Mouse (Mus musculus) erythroid progenitor cell, adult 5-6 weeks (primary cell): ENCODE results near the gene Sh3gl3. TPM values are rescaled to one million over a fixed set of nuclear protein-coding genes. Genes with fewer than 3 reads are reported as not detected.

Experiments
- ATAC-seq: replicated peaks from 2 replicates; pipeline ENCODE4 v1.8.0; 2016; ENCODE audit warnings: moderate number of reproducible peaks, mild to moderate bottlenecking, moderate TSS enrichment, inconsistent platforms; ENCODE audit not compliant: poor library complexity, low FRiP score, severe bottlenecking
- total RNA-seq, 2 experiments: library from RNA; stranded (forward) in 1 of 2; stranded (reverse) in 1 of 2; fragments of 150-400 nt in 1 of 2; fragments of 186-747, 209-891 nt in 1 of 2; gene quantifications; 2 replicates each; pipeline versions ENCODE4 v1.2.3 to v1.2.4; 2015 to 2017; ENCODE audit warnings: low replicate concordance in 2 of 2

Gene Sh3gl3
- total RNA-seq, 2 experiments from 2014 or later: not detected

DNA sequence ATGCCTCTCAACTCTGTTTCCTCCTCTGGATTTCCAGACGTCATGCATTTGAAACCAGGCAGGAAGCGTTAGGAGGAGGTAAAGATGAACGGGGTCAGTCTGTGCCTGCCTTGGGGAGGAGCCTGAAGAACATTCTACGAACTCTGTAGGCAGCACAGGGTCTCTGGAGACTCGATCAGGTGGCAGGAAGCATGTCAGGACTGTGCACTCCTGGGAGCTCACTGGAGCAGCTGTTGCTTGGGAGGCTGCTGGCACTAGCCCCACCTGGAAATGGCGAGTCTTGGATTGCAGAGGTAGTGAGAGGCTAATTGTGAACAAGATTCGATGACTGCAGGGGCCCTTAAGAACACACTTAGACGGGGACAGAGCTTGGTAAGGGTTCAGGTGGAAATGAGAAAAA lies 167.8 kb downstream of the Sh3gl3 start:
- ATAC-seq: no peak

DNA sequence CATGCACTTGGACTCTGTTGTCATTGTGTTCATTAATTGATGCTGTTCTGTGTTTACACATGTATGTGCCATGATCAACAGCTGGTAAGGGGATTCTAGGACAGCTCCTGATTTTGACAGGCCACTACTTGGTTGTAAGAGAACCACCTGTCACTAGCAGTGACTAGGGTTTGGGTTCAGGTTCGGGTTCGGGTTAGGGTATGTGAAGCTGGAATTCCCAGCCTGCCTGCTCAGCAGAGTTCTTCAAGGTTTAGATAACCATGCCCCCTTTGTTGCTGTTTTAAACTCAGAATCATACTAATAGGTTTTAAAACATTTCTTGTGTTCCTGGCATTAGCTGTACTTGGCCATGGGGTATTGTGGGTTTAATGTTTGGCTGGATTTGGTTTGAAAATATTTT lies 173.1 kb downstream of the Sh3gl3 start:
- ATAC-seq: no peak

DNA sequence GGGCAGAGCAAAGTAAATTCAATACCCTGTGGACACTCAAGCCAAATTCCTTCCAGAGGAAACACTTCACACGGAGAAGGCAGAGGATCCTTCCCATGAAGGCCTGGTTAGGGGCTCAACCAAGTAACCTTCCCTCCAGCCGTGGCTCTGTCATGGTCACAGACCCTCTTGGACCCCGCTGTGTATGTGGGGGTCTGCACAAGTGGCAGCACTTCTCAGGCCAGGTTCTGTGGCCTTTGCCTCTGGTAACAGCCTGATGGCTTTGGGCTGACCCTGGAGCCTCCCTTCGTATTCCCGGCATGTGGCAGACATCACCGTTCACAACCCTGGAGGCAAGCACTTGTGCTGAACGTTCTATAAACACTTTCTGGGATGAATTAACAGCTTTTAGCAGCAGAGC lies 176.2 kb downstream of the Sh3gl3 start:
- no peak for ATAC-seq

DNA sequence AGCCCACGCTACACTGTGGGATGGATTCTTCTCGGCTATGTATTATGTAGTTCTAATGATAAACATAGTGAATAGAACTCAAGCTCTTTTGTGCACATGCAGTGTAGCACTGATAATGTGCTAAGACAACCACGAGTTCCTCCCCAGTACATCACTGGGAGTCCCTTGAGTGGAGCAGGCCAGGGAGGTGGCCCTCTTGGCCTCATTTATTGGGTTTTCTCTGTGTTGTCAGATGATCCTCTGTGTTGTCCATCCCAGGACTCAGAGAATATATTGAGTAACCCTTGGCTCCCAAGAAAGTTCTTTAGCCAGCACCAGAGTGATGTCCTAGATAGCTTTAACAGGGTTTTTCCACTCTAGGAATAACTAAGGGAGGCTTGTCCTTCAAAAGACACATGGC lies 176.8 kb downstream of the Sh3gl3 start:
- no peak for ATAC-seq

Other genes with a start within 250 kb of the Sh3gl3 start
- 1.3 TPM in 1 of 2 replicates, not detected in the other for gene Hdgfl3, start 239.4 kb upstream of the Sh3gl3 start, total RNA-seq (2015; ENCODE audit: low replicate concordance)
- gene Hdgfl3, start 239.4 kb upstream of the Sh3gl3 start, total RNA-seq (2017; ENCODE audit: low replicate concordance): 0.26 TPM in 1 of 2 replicates, not detected in the other
- gene Bnc1, start 181.5 kb upstream of the Sh3gl3 start, total RNA-seq (2015; ENCODE audit: low replicate concordance): not detected in 2 replicates
- gene Bnc1, start 181.5 kb upstream of the Sh3gl3 start, total RNA-seq (2017; ENCODE audit: low replicate concordance): not detected in 2 replicates
- under 0.01 TPM in 1 of 2 replicates, not detected in the other for gene Adamtsl3, start 161.9 kb downstream of the Sh3gl3 start, total RNA-seq (2015; ENCODE audit: low replicate concordance)
- not detected in 2 replicates for gene Adamtsl3, start 161.9 kb downstream of the Sh3gl3 start, total RNA-seq (2017; ENCODE audit: low replicate concordance)